Mouse (Mus musculus) layer of hippocampus, postnatal 25 days (tissue): ENCODE data around the gene Sox6. TPM values are rescaled to one million over a fixed set of nuclear protein-coding genes. Genes with fewer than 3 reads are reported as not detected.
"Not testable (repeated sequence)": the region's sequence is repeated elsewhere in the genome, so short reads cannot be mapped to it uniquely, and the experiment has no call there.

Experiments used
- DNase-seq, 2 experiments: peaks; one replicate each; pipeline ENCODE4 v3.0.0; 2022; ENCODE audit warnings: mixed read lengths in 2 of 2, low spot score in 1 of 2; ENCODE audit errors: extremely low spot score in 1 of 2
- total RNA-seq, 2 experiments: library from RNA; stranded (reverse); gene quantifications; 2 replicates each; pipeline ENCODE4 v1.2.3; 2021

Sox6 gene
- 10 to 100 TPM; 23.8 to 32.4 TPM for total RNA-seq

DNA sequence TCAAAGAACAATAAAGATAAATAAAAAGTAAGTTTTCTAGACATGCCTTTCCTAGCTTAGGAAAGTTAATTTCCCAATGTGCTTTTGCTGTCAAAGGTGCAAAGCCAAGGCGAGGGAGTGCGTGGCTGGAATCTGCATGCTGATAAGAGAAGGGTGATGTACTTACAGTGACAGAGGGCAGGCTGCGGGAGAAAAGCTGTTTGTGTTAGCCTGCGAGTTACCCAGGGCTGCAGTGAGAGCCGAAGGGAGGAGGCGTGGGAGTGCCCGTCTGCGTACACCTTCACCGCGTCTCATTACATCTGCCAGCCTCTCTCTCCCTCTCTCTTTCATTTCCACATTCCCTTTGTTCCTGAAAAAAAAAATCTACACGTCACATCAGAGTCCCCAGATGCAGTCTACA, at the start of gene Sox6:
Sox6 (minus strand) TSS at position 286 of the 400 bp plus-strand sequence.
- peak in 1 of 2 experiments; percentile 6 for DNase-seq

DNA sequence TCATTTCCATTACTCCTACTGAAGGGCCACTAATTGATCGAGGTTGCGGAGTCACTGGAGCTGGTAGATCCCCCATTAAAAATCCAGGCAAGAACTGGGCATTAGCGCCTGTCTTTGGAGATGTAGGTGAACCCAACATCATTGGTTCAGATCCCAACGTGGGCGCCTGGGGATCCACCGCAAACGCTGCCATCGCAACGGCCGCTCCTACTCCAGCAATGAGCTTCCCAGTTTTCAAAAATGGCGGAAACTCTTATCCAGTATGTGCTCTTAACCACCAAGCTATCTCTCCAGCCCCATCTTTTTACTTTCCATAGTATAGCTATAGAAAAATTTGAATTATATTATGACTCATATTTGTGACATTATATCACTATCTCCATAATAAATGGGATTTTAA, 45.8 kb upstream of the Sox6 start, which contains the start of gene Gm4353:
Gm4353 (minus strand) TSS at position 270 of the 400 bp plus-strand sequence.
- not testable (repeated sequence) for DNase-seq

DNA sequence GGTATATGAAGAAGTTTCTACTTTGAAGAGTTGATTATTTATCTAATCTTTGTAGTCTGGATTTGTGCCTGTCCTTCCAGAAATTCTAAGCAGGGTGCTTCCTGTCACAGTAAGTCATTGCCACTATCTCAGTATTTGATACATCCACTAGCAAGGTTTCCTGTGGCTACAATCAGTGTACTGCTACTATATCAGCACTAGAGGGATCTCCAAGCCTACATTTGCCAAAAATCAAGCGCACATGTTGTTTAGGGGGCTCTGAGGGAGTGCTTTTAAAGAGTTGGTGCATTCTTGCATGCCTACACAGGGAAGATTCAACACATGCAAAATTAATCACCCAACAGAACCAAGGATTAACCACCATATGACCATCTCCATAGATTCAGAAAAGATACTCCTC, 22.1 kb upstream of the Sox6 start:
- DNase-seq, result no peak

DNA sequence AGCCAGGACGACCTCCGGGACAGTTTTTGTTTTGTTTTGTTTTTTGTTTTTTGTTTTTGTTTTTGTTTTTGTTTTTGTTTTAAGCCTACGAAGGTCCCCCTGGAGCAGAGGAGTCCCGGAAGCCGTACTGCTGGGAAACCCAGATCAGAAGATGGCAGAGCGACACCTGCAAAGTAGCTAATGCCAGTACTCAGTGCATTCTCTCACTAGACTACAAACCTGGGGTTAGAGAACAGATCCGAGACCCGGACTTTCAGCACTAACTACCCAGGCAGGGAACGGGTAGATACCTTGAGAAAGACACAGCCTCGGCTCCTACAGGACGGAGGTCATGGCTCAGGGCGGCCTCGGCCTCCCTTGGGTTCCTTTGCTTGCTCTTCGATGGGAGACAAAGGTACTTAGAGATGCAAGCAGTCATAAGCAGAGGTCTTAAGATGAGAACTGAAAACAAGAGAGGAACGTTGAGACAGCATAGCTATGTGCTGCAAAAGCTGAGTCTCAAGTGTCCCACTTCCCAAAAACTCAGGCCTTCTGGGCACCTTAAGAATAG, 1.9 kb upstream of the Sox6 start:
- DNase-seq, result no peak

DNA sequence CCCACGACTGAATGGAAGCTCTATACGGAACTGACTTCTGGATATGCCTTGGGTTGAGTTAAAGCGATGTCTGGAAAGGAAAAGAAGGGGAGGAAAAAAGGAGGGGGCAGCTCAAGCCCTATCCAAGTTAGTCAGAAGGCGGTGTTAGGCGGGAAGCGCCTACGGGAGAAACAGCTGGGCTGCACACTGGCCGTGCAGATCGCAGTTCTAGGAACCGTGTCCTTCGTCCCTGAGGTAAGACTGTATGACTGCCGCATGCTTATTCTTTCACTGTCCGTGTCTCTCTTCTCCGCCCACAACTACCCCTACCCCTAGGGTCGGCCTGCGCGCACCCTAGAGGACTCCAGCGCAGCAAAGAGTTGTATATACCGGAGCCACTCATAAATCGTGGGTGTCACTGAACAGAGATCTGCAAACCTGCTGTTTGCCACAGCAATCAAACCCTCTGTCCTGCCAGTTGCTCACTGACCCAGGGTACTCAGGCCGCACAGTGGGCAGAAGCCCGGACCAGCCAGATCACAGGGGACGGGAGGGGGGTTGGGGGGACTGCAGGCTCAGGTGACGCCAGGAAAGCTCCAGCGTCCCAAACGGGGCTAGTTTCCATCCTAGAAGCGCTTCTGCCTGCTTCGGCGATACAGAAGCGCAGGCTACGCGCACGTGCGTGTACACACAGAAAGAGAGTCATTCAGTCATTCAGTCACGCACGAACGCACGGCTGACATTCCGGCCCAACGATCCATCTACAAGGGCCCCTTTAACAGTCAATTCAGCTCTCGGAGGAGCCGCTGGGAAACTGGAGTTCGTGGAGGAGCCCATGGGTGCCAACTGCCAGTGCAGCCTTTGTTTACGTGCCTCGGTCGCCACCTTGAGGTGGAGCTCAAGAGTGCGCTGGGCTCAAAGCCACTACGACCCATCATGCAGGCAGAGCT, 1.2 kb upstream of the Sox6 start:
- DNase-seq, result peak; percentile 75 to 87

DNA sequence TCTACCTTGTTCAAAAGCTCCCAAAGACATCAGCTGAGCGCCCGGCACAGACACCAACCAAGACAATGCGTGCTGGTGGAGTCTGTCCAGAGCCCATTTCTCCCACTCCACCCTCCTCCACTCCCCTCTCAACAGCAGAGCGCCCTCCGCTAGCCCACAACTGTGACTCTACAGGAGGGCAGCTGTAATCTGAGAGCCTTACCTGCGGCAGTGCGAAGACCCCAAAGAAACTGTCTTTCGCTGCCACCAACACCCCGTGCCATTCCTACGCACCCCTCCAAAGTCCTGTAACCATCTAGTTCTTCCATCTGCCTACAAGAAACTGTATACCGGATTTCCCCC, 571 bp upstream of the Sox6 start, which contains the start of gene 1110004F10Rik:
1110004F10Rik (plus strand) TSS at position 202 of the 342 bp plus-strand sequence.
- DNase-seq, result peak in 1 of 2 experiments; percentile 11

DNA sequence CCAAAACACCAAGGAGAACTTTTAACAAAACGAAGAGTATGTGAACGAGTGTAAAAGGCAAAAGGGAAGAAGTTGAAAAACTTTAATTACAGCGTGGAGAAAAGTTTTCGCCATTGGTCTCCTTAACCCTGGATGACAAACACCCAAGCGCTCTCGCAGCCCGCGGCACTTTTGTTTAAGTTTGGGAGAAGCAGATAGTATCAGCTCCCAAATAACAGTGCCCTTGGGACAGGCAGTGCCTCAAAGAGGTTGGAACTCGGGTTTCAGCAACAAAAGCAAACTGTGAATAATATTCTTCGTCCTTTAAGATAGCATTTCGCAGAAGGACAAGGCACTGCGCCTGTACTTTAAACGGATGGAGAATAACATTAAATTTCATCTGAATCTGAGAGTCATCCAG, 572 bp downstream of the Sox6 start:
- DNase-seq, result no peak

DNA sequence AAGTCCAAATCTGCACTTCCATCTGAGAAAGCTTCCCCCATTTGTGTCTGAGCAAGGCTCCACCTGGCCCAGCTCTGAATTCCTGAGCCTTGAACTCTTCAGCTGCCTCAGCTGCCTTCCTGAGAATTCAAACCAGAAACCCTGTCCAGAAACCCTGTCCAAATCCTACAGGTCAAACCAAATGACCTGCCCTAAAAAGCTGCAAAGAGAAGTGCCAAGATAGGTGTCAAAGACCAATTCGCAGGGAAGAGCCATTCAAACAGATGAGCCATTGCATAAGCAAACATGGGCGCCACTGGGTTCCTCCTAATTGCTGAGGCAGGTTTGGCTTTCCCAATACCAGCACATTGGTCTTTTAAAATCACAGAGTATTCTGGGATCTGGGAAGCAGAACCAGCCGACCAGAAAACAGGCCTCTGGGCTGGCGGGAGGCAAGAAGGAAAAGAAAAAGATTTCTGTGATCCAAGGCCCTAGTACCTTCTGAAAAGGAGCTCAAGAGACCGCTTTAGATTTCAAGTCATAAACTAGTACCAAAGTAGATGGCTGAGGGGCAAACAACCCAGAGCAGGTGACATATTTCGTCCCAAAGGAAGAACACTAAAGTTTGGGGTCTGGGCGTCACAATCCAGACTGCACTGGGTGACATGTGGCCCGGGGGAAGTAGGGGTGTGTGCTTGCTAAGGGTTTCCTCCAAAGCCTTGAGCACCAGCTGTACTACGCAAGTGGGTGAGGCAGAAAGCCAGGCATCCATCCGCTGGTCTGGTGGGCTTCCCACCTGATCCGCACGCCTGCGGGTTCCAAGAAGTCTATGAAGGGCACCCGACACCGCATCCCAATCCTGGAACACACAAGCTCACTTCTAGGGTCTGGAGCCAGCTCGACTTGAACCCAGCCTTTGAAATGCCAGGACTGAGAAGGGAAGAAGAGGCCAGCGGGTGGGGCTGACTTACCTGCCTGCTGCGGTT, 1.7 kb downstream of the Sox6 start:
- DNase-seq, result no peak

DNA sequence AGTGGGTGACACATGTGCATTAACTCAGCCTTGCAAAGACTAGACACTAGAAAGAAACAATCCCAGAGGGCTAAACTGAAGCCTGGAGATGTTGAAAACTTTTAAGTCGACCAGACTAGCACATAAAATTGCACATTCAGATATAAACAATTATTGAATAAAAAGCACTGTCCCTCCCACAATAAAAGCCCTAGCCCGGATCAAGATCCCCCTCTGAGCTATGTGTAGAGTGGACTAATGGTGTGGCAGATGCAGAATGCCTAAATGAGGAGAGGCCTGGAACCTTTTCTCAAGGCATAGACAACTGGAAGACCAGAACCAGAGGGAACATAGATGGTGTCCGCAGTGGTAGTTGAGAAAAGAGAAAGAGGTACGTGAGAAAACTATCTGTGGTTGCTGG, 3.1 kb downstream of the Sox6 start:
- no peak for DNase-seq

DNA sequence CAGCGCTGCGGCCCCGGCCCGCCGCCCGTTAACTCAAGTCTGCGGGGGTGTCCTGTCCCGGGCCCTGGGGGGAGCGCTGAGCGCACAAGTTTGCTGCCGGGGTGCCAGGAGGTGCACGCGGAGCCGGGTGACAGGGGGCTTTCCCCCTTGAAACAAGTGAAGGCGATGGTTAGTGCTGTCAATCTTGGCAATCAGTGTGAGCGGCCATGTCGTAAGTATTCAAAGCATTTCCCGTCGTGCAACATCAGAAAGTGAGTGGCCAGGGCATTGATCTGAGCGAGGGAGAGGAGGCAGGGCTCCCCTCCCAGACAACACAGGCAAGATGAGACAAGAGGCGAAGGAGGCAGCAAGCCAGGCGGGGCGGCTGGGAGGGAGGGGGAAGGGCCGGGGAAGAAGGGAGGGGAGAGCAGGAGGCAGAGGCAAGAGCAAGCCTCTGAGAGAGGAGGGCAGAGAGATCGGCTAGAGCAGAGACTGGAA, 4.3 kb downstream of the Sox6 start:
- DNase-seq, result peak; percentile 24

DNA sequence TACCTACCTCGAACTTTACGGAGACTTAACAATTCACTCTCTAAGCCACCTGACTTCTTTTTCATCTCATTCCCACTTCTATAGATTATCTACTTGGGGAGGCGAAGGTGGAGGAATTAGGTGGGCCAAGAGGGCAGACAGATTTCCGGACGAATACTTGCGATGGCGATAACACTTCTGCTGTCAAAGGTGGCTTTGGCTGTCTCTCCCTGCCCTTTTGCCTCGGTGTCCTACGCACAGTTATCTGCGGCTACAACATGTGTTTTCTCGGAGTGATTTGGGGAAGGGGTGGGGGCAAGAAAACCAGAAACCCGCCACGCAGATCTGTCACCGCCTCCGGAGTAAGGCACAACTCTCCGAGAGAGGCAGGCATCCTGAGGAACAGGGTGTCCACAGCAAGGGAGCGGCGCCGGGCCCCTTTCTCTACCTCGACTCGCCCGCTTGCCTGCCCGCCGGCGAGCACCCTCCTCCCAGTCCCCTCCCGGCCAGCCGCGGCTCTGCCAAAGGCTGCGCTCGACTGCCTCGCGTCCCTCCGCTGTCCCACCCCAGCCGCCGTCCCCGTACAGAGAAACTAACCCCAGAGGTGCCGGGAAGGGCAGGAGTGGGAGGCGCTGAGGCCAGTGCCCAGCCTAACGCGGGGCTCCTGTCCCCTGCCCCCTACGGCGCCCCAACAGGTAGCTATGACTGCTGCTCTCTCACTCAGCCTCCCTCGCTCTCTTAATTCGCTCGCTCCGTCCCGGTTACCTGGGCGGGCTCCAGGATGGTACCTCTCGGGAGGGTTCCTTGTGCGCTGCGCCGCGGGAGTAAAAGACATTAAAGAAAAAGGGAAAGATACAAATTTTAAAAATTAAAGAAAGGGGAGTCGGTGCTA, 5.0 kb downstream of the Sox6 start:
- peak; percentile 29 to 40 for DNase-seq

DNA sequence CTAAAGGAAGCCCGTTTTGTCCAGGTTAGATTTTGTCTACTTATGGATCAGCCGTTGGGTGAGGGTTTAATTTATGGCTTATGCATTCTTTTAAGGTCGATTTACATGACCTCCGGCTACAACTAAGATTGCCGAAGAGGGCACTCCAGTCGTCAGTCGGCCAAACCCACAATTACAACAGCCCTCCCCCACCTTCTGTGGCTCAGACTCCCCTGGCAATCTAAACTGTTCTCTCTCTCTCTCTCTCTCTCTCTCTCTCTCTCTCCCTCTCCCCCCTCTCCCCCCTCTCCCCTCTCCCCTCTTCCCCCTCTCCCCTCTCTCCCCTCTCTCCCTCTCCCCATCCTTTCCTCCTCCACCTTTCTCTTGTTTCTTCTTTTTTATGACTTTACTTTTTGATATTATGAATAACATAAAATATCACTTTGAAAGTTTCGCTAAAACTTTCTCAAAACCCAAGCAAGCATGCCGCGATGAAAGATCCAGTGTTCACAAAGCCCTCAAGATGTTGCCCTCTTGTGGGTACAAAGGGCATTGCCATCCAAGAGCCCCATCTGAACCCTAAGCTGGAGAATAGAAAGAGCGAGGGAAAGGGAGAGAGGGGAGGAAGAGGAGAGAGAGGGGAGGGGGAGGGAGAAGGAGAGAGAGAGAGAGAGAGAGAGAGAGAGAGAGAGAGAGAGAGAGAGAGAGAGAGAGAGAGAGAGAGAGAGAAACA, 5.8 kb downstream of the Sox6 start:
- peak; percentile 26 to 74 for DNase-seq

DNA sequence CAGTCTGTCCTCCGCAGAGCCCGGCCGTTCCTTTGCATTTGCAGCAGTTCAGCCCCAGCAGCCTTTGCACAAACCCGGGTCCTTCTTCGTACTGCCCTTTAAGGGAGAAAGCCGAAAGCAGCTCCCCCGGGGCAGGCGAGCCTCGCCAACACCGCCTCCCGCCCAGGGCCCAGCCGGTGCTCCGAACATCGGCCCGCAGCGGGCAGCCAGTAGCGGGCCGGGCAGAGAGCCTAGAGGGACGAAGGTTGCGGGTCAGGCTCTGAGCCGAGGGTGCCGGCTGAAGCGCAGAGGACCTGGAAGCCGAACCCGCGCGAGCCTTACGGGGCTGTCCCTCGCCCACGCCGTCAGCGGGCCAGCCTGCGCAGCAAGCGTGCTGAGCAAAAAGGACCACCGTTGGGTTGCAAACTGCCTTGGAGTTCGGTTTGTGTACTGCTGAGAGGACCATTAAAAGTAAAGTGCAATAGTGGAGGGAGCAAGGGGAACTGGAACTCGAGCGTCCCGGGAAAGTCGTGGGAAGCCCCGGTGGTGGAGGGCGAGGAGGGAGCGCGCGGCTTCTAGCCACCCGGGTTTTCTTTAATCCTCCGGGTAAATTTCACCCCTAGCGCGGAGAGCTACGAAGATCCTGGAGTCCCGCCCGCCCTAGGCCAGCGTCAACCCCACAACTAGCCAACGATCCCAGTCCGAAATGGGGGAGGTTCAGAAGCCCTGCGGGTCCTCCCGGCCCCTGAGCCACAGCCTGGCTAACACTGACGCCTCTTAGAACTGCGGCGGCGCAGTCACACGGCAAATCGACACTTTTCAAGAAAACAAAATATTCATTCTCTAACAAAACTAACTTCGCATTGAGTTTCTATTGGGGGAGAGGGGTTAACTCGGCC, 6.6 kb downstream of the Sox6 start:
- peak; percentile 19 to 24 for DNase-seq

DNA sequence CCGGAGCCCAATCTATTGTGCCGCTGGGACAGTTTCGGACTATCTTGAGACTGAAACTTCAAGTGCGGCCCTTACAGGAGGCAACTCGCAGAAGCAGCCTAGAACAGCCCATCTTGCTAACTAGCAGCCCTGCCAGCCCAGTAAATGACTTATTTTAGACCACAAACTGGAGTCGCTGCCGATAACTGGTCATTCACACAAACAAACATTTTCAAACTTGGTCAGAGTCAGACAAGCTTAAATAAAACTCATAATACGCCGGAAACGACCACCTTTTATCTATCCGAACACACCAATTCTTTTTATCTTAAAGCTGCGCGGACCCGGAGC, 7.2 kb downstream of the Sox6 start:
- DNase-seq, result no peak

DNA sequence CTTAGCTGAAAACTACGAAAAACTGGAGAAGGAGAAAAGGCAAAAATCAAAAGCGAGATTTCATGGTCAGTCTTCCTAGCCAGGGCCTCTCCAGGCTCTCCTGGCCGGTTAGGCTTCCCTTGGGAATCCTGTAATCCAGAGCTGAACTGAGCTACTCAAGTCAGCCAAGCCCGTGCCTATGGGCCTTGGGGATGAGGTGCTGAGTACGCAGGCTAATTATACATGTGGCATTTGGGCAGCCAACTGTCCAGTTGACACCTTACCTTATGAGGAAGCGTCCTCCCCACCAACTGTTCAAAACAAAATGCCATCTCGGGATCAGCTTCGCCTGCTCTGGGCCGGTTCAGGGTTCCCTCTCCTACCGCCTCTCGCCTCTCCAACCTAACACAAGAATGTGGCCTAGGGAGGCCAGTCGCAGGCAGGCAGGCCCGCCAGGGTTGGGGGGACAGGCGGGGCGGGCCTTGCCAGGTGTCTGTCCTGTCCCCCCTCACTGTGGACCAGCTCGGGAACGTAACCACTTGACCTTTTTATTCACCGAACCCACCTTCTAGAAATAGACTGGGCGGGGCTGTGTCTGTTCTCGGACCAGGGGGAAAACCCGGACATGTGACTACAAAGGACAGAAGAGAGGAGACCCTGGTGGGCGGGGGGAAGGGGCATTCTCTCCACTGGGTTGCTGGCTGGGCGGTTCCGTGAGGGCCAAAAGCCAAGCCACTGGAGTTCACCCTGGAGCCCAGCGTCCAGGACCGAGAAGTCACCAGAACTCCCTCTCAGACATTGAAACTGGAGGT, 7.8 kb downstream of the Sox6 start:
- peak; percentile 8 to 11 for DNase-seq

DNA sequence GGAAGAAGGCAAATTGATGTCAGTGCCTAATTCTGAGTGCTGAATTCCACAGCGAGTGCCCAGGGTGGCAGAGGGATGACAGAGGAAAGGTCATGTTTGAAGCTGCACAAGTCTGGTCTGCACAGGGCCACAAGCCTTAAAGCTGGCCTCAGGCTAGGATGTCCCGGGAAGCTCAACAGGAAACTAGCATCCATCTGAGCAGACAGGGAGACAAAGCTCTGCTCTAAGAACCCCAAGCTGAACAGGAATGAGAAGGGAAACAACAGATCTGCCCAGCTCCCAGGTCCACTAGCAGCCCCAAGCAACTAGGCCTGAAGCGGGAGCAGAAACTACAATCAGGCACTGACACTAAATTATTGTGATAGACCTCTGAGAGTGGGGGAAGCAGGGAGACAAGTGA, 8.6 kb downstream of the Sox6 start:
- DNase-seq, result no peak

DNA sequence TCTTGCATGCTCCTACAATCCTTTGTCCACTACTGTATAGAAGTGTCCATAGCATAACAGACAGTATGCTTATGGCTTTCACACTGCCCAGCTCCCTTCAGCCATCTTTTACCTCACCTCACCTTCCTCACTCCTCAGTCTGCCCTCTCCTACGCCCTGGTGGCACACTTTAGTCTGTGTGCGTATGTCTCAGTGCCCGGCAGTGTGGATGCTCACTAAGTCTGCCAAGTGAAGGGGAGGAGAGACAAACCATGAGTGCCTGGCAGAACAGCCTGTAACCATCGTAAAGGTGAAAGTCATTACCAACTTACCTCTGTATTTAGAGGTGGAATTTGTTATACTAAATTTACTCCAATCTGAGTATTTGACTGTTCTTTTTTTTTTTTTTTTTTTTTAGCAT, 35.9 kb downstream of the Sox6 start:
- no peak for DNase-seq
